Mouse (Mus musculus): Measurements from ENCODE around the gene Pigu. TPM values are rescaled to one million over a fixed set of nuclear protein-coding genes. Genes with fewer than 3 reads are reported as not detected.

Gene Pigu
- 14.4 and 20.9 TPM in 2 replicates for polyA plus RNA-seq (2021; fragmentation: Nextera tagmentation)
- long read RNA-seq, experiment 1, transcript Pigu-201 (12 exons, 1,636 nt) = major isoform, 27 of 40 reads
- long read RNA-seq, experiment 1, partial matches to known transcripts = 3 of 40 reads
- long read RNA-seq, experiment 1, other reads (novel, unspliced or antisense) = 8 of 40 reads
- long read RNA-seq, experiment 2, partial matches to known transcripts = 10 of 15 reads
- long read RNA-seq, experiment 2, other reads (novel, unspliced or antisense) = 1 of 15 reads

GRCm38 (mm10) chr2:155356971-155357591, at the start of gene Pigu:
Gene Pigu, minus strand, starts transcription at chr2:155357430.

GRCm38 (mm10) chr2:155380261-155381059, 23.2 kb upstream of the Pigu start, which contains the start of gene Trp53inp2:
Gene Trp53inp2, plus strand, starts transcription at chr2:155381059.

GRCm38 (mm10) chr2:155276195-155276594, 81.0 kb downstream of the Pigu start, which contains the start of gene Map1lc3a:
Gene Map1lc3a, plus strand, starts transcription at chr2:155276297.

DNA sequence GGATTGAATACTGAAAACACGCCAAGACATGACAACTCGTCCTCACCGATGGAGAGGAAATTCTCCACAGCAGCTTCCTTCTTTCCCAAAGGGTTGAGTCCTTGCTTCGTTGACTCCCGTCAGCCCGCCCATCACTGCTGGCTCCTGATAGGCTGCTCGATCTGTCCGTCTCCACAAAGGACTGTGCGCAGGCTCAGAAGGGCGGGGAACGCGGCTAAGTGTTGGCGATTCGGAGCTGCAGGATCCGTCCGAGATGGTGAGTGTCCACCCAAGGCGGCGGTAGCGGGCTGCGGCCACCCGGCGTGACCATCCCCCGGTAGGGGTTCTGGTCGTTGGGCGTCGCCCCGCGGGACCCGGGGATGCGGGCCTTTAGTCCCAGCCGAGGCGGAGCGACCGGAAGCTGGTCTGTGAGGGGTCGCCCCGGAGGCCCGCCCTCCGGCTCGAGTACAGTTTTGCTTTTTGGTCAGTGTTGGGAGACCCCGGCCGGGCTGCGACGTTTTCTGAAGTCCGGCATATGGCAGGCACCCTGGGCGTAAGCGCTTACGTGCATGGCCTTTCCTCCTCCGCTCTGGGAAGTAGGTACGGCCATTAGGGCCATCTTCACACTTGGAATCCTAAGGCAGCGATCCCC, 120.8 kb downstream of the Pigu start, which contains the start of gene Dynlrb1:
Gene Dynlrb1, plus strand, starts transcription at position 172 of the 631 bp plus-strand sequence.

Other genes with a start within 250 kb of the Pigu start
- gene Itch, start 223.9 kb downstream of the Pigu start, polyA plus RNA-seq (2021; fragmentation: Nextera tagmentation) = 11.7 and 19.2 TPM in 2 replicates
- gene Dynlrb1, start 120.9 kb downstream of the Pigu start, polyA plus RNA-seq (2021; fragmentation: Nextera tagmentation) = 655 and 761 TPM in 2 replicates
- 797 and 996 TPM in 2 replicates for gene Map1lc3a, start 81.1 kb downstream of the Pigu start, polyA plus RNA-seq (2021; fragmentation: Nextera tagmentation)
- 92.2 and 146 TPM in 2 replicates for gene Trp53inp2, start 23.6 kb upstream of the Pigu start, polyA plus RNA-seq (2021; fragmentation: Nextera tagmentation)
- gene Ncoa6, start 116.5 kb upstream of the Pigu start, polyA plus RNA-seq (2021; fragmentation: Nextera tagmentation) = 6.6 and 9.1 TPM in 2 replicates
- gene Acss2, start 160.5 kb upstream of the Pigu start, polyA plus RNA-seq (2021; fragmentation: Nextera tagmentation) = 31.3 and 38.5 TPM in 2 replicates
- 88.0 and 100 TPM in 2 replicates for gene Ggt7, start 160.8 kb upstream of the Pigu start, polyA plus RNA-seq (2021; fragmentation: Nextera tagmentation)
- 13.1 and 14.4 TPM in 2 replicates for gene Gss, start 235.4 kb upstream of the Pigu start, polyA plus RNA-seq (2021; fragmentation: Nextera tagmentation)

Measured in left cerebral cortex, adult 6 months (tissue).